Mouse (Mus musculus) layer of hippocampus, postnatal 10 days (tissue): ENCODE measurements around the gene Man1a2. TPM values are rescaled to one million over a fixed set of nuclear protein-coding genes. Genes with fewer than 3 reads are reported as not detected.
A peak's percentile ranks its signal among the peaks of the same experiment; 100 is the strongest.

Experiments
- DNase-seq, 2 experiments: peaks; one replicate each; pipeline ENCODE4 v3.0.0; 2021; ENCODE audit warnings: low spot score in 2 of 2
- long read RNA-seq: library from polyadenylated mRNA; stranded (forward); transcript quantifications from one replicate; pipeline ENCODE4 v2.0.0, GENCODE M21; 2023
- total RNA-seq, 2 experiments: library from RNA; stranded (reverse); gene quantifications; 2 replicates each; pipeline ENCODE4 v1.2.3; 2021

The Man1a2 gene
- 100 to 1,000 TPM; 113 to 146 TPM for total RNA-seq
- long read RNA-seq, full-length matches to known transcripts: 5 of 15 reads
- long read RNA-seq, partial matches to known transcripts: 3 of 15 reads
- long read RNA-seq, other reads (novel, unspliced or antisense): 7 of 15 reads

DNA sequence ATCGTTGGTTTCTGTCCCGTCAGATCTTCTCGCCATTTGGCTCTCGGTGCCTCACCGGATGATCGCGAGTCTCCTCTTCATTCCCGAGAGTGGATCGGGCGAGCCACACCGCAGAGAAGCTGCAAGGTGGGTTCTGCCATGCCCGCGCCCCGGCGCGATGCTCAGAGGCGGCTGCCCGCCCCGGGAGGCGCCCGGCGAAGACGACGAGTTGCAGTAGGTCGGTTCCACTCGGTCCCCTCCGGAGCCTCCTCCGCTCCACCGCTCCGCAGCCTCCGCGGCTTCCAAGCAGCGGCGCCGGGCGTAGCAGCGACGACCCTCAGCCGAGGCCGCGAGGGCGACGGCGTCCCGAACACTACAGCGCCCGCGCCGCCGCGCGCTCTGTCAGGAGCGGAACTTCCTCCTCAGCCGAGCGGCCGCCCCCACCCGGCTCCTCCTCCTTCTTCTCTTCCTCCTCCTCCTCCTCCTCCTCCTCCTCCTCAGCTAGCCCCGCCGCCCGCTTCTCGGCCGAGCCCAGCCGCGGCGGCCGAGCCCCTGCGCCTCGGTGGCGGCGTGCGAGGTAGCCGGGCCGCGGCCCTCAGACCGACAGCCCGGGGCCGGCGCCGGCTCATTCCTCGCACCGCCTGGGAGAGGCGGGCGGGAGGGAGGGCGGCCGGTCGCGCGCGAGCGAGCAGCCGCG lies at the start of gene Man1a2:
Gene Man1a2, minus strand, starts transcription at position 417 of the 676 bp plus-strand sequence.
- peak; percentile 80 to 87 for DNase-seq

DNA sequence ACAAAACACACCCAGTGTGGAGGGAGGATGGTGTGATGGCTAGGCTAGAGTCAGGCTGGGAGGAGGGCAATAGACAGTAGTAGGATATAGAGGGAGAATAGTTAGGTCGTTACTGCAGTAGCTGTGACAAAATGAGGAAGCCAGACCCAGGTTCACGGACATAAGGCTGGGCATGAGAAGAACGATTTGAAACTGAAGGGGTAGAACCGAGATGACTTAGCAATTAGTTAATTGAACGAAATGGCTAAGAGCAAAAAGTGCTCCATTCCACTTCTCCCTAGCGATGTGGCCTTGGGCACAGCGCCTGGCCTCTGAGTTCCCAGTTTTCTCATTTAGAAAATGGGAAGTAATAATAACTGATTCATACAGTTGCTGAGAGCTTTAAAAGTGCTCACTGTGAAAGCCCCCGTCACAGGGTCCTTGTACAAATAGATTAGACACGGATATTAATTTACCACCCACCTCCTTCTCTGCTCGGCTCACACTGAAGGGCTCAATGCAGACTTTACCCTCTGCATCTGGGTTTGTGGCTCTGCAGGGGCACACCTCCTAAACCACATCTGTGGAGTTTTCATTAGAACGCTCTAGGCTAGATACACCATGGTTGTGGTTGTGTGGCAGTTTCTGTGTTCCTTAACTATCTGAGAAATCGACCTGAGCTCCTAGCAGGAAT lies 49.3 kb upstream of the Man1a2 start:
- DNase-seq: no peak

DNA sequence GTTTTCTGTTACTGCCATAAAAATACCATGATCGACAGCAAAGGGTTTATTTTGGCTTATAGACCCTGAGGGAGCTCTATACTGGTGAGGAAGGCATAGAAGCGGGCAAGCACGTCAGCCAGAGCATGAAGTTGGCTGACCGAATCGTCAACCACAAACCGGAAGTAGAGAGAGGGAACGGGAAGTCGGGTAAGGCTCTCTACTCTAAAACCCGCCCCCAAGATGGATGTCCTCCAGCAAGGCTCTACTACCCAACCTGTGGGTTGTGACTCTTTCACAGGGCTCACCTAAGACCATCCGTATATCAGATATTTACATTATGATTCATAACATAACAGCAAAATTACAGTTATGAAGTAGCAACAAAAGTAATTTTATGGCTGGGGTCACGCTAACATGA lies 46.6 kb upstream of the Man1a2 start:
- no peak for DNase-seq

DNA sequence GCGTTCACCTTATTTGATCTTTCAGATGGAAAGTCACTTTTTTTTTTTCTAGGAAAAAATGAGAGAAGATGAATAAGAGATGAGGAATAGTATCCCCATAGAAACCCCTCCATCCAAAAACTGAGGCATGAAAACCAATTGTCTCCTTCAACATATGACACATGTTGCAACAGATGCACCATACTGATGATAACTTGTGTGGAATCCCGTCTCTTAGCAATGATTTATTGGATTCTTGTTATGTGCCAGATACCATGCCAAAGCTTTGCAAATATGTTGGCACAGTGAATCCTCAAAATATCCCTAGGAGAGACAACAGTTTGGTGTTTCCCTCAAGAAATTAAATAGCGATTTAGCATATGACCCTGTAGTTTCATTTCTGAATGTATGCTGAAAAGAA lies 46.0 kb upstream of the Man1a2 start:
- DNase-seq: no peak

DNA sequence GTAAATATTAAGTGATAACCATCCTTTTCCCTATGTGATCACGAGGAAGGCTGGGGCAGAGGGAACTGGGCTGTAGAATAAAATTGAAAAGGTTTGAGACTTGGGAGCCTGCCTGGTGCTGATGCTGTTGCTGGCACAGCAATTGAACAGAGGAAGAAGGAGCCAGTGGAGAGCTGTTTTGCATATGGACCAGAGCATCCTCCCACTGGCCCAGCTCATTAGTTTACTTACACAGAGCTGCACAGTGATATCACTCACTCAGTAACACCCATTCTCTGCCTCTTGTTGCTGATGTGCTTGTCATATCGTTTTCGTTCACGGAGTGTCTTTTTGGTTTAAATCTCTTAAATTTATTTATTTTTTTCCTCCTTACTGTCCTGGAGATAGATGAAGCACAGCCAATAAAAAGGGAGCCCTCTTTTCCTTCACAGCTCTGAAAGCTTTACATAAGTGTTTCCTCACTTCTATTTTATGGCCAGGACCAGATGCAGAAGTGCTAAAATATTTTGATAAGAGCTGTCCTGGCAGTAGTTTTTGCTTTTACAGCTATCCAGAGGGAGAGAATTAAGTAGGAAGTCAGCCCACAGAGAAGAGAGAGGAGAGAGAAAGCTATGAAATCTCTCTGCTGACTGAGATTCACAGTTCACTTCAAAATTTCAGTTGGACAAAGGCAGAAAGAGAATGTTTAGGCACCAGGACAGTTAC lies 42.9 kb upstream of the Man1a2 start:
- DNase-seq: no peak

DNA sequence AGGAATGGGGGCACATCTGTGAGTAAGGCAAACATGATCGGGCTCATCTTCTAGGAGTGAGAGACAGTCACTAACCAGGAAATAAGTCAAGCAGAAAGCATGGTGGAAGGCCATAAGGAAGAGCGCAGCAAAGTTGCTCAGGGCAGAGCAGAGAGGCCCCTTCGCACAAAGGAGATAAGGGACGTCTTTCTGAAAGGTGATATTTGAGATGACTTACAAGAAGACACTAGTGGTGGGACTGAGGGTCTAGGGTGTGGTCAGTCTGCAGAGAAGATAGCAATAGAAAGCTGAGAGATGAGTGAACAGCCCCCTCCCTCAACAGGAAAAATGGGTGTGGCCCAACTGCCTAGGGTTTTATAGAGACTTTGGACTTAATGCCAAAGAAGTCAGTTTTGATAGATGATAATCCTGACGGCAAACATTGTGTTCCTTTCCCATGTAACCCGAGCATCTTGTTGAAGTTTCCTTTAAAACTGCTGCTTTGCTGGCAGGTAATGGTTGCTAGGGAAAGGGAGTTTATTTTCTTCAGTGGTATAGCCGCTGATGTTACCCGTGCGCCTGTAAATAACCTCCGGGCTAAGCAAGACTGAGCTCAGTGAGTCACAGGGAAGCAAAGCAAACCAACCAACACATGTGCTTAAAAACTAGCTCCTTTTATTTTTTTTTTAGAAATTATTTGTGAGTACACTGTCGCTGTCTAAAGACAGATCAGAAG lies 40.8 kb upstream of the Man1a2 start:
- no peak for DNase-seq

DNA sequence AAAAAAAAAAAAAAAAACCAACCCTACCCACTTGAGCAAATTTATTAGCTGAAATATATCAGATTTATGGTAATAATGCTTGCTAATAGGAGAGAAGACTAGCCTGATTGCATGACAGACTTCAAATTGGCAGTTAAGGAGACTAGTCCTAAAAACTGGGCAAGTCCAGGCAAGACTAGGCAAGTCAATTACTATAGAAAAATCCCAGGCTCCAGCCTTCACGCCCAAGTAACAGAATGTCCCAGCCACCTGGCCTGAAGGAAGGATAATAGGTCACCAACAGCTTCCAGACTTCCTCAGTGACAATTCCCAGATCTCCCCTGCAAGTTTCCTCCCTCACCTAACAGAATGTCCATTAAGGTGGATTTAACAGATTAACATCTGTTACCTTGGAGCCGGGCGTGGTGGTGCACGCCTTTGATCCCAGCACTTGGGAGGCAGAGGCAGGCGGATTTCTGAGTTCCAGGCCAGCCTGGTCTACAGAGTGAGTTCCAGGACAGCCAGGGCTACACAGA lies 35.5 kb upstream of the Man1a2 start:
- no peak for DNase-seq

DNA sequence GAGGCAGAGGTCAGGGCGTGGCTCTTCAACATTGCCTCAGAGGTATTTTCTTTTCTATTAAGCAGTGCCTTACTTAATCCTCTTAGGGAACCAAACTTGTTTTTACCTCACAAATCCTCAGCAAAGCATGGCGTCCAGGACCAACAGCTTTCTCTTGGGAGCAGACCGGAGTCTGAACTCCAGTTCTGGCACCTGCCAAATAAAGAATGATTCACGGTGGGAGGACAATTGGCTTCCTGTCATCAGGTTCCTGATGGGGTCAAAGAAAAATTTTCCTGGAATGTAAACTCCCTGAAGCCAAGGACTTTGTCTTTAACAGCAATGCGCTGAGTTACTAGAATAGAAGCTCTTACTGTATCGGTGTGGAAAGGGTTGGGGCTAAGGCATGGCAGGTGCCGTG lies 30.9 kb upstream of the Man1a2 start:
- no peak for DNase-seq

DNA sequence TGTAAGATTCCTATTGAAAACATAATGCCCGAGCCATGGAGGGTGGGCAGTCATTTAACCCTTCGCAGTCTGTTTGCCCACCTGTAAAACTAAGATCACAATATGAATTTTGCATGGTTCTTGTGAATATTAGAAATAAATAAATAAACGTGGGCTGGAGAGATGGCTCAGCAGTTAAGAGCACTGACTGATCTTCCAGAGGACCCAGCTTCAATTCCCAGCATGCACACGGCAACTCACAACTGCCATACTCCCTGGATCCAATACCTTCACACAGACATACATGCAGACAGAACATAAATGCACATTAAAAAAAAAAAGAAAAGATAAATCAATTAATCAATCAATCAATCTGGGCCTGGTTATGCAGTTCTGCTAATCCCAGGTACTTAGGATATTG lies 30.1 kb upstream of the Man1a2 start:
- no peak for DNase-seq

DNA sequence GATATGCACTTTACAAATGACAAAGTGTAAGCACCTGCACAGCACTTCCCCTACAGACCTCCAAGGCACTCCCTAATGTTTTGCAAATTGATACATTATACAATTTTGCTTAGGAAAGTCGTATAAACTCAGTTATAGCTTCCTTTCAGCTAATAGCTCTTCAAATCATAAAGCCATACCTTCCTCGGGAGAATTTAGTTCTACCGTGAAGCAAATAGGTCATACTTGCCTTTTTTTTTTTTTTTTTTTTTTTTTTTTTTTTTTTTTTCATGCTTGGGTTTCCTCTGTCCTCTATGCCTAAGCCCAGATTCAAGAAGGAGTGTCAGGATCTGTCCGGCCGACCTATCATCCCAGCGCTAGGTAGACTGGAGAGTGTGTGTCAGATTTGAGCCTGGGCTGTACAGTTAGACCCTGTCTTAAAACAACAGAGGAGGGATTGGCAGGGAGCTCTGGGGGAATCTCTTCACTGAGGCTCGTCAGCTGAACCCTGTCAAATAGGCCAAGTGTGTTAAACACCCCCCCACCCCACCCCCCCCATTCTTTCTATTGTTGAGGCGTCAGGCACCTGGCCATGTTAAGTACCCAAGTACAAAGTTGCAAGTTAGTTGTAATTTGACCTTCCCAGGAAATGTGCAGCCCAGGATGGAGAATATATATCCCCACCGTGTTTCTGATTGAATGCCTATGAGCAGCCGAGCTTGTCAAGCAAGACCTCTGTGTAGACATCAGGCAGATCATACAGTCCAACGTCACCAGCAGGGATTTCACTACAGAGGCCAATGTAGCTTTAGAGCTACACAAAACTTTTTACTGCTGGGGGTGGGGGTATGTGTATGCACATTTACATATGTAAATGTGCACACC lies 28.1 kb upstream of the Man1a2 start:
- no peak for DNase-seq

DNA sequence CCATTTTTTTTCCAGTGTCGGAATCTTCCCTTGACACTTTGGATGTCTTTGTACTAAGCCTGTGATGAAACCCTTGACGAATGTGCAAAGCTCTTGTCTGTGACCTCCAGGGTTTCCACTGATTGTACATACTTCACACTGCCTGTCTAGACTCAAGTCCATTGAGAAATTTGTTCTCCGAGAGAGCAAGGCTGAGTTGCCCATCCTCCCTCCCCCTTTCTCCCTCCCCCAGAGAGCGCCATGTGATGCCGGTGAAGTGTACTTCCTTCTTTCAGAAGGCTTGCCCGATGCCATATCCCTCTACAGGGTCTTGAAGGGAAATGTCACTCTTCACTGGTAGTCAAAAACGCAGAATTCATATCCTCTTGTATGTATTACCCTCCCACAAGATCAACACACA lies 26.8 kb upstream of the Man1a2 start:
- DNase-seq: no peak

DNA sequence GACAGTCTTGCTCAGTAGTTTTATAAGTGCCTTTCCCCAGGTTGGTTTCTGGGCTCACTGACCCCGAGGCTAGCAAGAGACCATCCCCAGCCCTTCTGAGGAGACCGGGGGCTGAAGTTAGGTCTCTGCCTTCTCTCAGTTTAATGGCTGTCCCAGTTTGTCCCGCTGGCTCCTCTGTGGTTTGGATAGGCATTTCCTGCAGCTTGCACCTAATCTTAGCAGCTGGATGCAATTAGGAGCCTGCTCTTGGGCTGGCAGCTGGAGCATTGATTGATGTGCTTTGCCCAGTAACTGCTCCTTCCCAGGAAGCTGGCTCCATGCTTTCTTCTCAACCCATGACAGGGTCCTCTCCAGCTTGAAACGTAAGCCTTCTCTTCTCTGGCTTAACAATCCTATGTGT lies 26.2 kb upstream of the Man1a2 start:
- no peak for DNase-seq

DNA sequence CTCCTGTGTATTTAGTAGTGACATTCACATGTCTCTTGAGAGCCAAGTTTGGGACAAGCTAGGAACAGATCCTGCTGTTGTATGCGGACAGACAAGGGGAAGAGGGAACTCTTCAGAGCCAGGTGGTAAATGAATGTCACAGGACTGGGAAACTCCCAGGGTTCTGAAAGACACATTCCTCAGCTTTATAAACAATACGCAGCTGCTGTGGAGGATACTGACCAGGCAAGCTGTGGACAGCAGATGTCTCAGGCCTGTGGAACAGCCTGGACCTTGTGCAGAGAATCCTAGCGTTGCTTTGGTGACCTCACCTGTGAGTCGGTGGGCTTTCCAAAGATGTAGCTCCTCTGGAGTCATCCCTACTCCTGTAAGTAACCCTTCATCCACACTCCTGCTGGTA lies 21.8 kb upstream of the Man1a2 start:
- DNase-seq: no peak

DNA sequence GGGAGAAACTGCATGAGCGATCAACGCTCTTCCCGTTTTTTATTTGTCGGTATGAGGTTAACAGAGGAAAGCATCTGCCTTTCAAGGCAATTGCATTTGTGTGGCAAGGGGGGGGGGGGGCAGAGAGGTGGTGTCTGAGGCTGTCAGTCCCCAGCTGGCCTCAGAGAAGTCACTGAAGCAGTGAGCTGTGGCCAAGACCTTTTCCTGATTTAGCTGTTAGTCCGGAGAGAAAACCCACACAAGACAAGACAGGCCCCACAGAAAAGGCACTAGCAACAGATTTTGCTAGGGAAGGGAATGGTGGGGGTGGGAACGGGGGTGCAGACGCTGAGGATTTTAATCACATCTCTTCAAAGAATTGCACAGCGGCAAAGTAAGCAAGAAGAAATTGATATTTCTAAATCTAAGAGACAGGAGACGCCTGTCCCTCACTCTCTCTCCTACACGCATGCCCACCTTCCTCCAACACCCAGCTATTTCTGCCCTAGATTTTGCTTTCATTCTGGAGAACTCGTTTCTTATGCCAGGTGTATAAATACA lies 19.9 kb upstream of the Man1a2 start:
- DNase-seq: no peak

DNA sequence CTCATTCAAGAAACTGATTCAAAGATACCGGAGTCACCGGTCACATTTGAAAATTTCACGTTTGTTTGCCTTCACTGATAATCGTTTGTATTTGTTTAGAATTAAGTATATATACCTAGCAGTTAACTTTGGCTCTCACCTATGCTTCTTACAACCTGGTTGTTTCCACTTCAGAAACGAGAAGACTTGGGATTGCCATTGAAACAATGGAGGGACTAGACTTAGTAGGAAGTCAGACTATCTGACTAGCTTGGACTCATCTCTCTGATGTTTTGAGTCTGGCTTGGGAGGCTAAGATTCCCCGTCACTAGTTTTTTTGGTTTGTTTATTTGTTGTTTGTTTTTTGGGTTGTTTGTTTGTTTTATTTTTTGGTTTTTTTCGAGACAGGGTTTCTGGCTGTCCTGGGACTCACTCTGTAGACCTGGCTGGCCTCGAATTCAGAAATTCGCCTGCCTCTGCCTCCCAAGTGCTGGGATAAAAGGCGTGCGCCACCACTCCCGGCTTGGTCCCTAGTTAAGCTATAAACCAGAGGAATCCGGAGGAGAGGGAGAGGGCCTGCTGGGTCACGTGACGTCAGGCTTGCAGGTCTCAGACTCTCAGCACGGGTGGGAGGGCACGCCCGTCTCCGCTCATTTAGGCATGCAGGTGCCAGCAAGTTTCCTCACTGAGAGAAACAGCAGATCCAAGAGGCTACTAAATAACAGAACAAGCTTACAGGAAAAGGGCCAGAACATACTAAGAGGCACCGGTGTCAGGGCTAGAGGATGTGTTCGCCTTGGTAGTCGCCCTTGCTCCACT lies 18.7 kb upstream of the Man1a2 start:
- DNase-seq: no peak

DNA sequence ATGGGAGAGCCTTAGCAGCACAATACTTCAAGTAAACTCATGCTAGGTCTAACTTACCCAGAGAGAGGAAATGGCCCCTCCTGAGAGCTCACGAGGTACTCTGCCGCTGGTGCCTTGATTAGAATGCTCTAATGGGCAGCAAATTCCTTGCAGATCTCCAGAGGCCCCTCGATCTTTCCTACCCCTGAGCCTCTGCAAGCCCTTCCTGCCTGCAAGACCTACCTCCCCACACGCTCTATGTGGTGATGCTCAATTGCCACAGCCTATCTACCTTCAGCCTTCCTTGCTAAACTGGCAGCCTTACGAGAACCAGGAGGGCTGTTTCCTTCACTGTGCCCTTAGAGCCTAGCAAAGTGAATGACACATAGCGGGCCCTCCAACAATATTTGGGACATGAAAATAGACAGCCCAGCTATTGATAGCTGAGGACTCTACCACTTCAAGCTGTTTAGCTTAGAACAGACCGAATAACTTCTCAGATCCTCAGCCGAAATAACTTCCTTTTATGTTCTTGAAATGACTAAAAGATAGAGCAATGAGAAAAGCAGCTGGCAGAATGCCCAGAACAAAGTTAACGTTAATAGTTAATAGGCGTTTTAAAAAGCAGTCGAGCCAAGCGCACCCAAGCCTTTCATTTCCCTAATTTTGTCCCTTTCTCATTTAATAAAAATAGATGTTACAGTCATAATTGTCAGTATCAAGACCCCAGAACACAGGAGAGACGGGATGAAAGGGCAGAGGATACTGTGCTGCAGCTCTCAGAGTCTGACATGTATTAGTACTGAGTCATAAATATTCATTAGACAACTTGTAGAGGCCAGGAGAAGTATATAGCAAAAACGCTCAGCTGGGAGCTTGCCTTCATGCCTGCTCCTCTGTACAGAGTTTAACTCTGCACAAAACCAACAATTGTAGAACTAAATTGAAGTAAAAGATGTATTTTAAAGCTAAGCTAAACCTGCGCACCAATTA lies 17.9 kb upstream of the Man1a2 start:
- no peak for DNase-seq

DNA sequence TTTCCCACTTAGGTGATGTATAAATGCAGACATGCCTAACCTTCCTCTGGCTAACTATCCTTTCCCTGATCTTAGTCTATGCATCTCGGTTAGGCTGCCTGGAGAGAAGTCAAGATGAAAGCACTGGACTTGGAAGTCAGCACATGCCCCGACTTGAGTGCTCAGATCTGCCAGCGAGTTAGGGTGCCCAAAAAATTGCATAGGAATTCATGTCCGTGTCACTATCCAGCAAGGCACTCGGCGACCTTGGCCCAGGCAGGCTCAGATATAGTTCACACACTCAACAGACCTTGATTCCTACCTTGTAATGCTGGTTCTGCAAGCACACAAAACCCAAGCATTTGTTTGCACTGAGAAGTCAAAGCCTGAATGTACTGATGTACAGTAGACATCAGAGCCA lies 3.4 kb upstream of the Man1a2 start:
- no peak for DNase-seq

DNA sequence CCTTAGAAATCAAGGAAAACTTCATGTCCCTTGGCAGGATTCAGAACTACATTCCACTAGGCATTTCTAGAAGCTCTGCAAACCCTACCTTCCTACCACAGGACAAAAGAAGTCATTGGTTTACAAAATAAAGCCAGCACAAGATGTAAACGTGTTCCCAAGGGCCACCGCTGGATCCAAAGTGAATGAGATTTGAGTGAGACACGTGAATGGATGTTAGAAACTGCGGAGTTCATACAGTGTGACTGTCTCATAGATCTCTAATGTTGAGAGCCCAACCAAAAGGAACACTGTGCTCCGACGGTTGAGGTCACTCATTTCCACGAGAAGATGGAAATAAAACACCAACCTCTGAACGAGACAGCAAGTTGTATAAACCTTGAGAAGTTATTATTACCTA lies 1.5 kb upstream of the Man1a2 start:
- no peak for DNase-seq
